Mouse (Mus musculus) CH12.LX (cell line): Measurements from ENCODE around the gene Hdlbp. TPM values are rescaled to one million over a fixed set of nuclear protein-coding genes. Genes with fewer than 3 reads are reported as not detected.
A peak's percentile ranks its signal among the peaks of the same experiment; 100 is the strongest.
"Not testable (repeated sequence)": the region's sequence is repeated elsewhere in the genome, so short reads cannot be mapped to it uniquely, and the experiment has no call there.

Source experiments
- DNase-seq: peaks from one replicate; pipeline ENCODE4 v3.0.0-alpha.2; 2013; ENCODE audit errors: extremely low read depth
- H3K27ac ChIP-seq: 2 replicates; pipeline ENCODE4 v1.5.1; 2012; ENCODE audit warnings: low read depth, mild to moderate bottlenecking, control low read depth, moderate library complexity; ENCODE audit not compliant: insufficient read depth
- H3K27me3 ChIP-seq: replicated peaks from 2 replicates; pipeline ENCODE3; 2012; ENCODE audit warnings: inconsistent platforms
- H3K36me3 ChIP-seq, 2 experiments: replicated peaks in 1 of 2; 2 replicates each; pipeline versions ENCODE3 to v1.6.1; 2012; ENCODE audit warnings: inconsistent platforms in 1 of 2, low read length in 1 of 2, mild to moderate bottlenecking in 1 of 2, mixed read lengths in 1 of 2, moderate library complexity in 1 of 2; ENCODE audit not compliant: control insufficient read depth in 1 of 2, insufficient read depth in 1 of 2
- H3K4me1 ChIP-seq, 2 experiments: 2 replicates each; pipeline ENCODE4 v1.6.1; 2012; ENCODE audit warnings: inconsistent platforms in 1 of 2, moderate library complexity in 1 of 2; ENCODE audit not compliant: insufficient read depth in 2 of 2, control insufficient read depth in 1 of 2
- H3K4me2 ChIP-seq: 2 replicates; pipeline ENCODE4 v1.6.1; 2012; ENCODE audit warnings: low read depth, mild to moderate bottlenecking, control low read depth; ENCODE audit not compliant: poor library complexity, insufficient read depth, severe bottlenecking
- H3K4me3 ChIP-seq, 3 experiments: fragments of 150-350 bp in 1 of 3; sonication (generic) in 1 of 3; replicated peaks in 1 of 3; 2 replicates each; pipeline versions ENCODE3 to v1.5.1; 2011 to 2012; ENCODE audit warnings: low read depth in 2 of 3, low read length in 2 of 3, mild to moderate bottlenecking in 2 of 3, moderate library complexity in 2 of 3, control low read depth in 1 of 3, improper control_type of control experiment in 1 of 3, inconsistent platforms in 1 of 3, mixed read lengths in 1 of 3; ENCODE audit not compliant: poor library complexity in 1 of 3
- H3K79me2 ChIP-seq: replicated peaks from 2 replicates; pipeline ENCODE4 v1.6.1; 2012; ENCODE audit warnings: mild to moderate bottlenecking, moderate library complexity; ENCODE audit not compliant: control insufficient read depth, poor library complexity, insufficient read depth, severe bottlenecking; ENCODE audit errors: extremely low read depth
- H3K9ac ChIP-seq: 2 replicates; pipeline ENCODE4 v1.6.1; 2012; ENCODE audit warnings: low read depth, mild to moderate bottlenecking, control low read depth, moderate library complexity; ENCODE audit not compliant: insufficient read depth
- H3K9me3 ChIP-seq: replicated peaks from 2 replicates; pipeline ENCODE3; 2012; ENCODE audit warnings: low read length, inconsistent platforms, mixed read lengths
- CHD2 ChIP-seq: IDR thresholded peaks from 2 replicates; pipeline ENCODE4 v1.6.1; 2011; ENCODE audit warnings: low read length, improper control_type of control experiment
- CTCF ChIP-seq, 2 experiments: IDR thresholded peaks in 1 of 2; conservative IDR thresholded peaks in 1 of 2; 2 replicates each; pipeline ENCODE4 v1.5.1; 2011 to 2012; ENCODE audit warnings: low read depth in 2 of 2, low read length in 2 of 2, improper control_type of control experiment in 1 of 2, inconsistent platforms in 1 of 2, mild to moderate bottlenecking in 1 of 2, moderate library complexity in 1 of 2
- E2F4 ChIP-seq: IDR thresholded peaks from 2 replicates; pipeline ENCODE4 v1.6.1; 2011; ENCODE audit warnings: low read depth, low read length, improper control_type of control experiment; ENCODE audit not compliant: insufficient replicate concordance
- ETS1 ChIP-seq: conservative IDR thresholded peaks from 2 replicates; pipeline ENCODE4 v1.6.1; 2012; ENCODE audit warnings: low read depth, mild to moderate bottlenecking, inconsistent platforms, low read length, improper control_type of control experiment, moderate library complexity
- GABPA ChIP-seq: IDR thresholded peaks from 2 replicates; pipeline ENCODE4 v1.6.1; 2012; ENCODE audit warnings: low read depth, low read length, improper control_type of control experiment, inconsistent platforms; ENCODE audit not compliant: insufficient replicate concordance
- IRF4 ChIP-seq: IDR thresholded peaks from 2 replicates; pipeline ENCODE4 v1.6.1; 2014; ENCODE audit warnings: low read depth, mild to moderate bottlenecking, inconsistent platforms, low read length, improper control_type of control experiment
- MEF2A ChIP-seq: IDR thresholded peaks from 2 replicates; pipeline ENCODE4 v1.6.1; 2014; ENCODE audit warnings: low read depth, mild to moderate bottlenecking, inconsistent platforms, low read length, improper control_type of control experiment, borderline replicate concordance
- MXI1 ChIP-seq: IDR thresholded peaks from 2 replicates; pipeline ENCODE4 v1.6.1; 2011; ENCODE audit warnings: mild to moderate bottlenecking, low read depth, low read length, improper control_type of control experiment
- NELFE ChIP-seq: IDR thresholded peaks from 2 replicates; pipeline ENCODE4 v1.6.1; 2011; ENCODE audit warnings: low read depth, low read length, improper control_type of control experiment
- RAD21 ChIP-seq: IDR thresholded peaks from 2 replicates; pipeline ENCODE4 v1.6.1; 2011; ENCODE audit warnings: low read depth, mild to moderate bottlenecking, low read length, improper control_type of control experiment, moderate library complexity
- SIN3A ChIP-seq: IDR thresholded peaks from 2 replicates; pipeline ENCODE4 v1.6.1; 2012; ENCODE audit warnings: low read length, improper control_type of control experiment, inconsistent platforms
- SMC3 ChIP-seq: IDR thresholded peaks from 2 replicates; pipeline ENCODE4 v1.6.1; 2011; ENCODE audit warnings: low read depth, low read length, improper control_type of control experiment
- UBTF ChIP-seq: IDR thresholded peaks from 2 replicates; pipeline ENCODE4 v1.6.1; 2012; ENCODE audit warnings: low read depth, mild to moderate bottlenecking, inconsistent platforms, low read length, improper control_type of control experiment, moderate library complexity
- USF2 ChIP-seq: conservative IDR thresholded peaks from 2 replicates; pipeline ENCODE4 v1.6.1; 2011; ENCODE audit warnings: low read depth, low read length, improper control_type of control experiment
- ZNF384 ChIP-seq: IDR thresholded peaks from 2 replicates; pipeline ENCODE4 v1.6.1; 2012; ENCODE audit warnings: low read depth, low read length, improper control_type of control experiment, inconsistent platforms
- dilution Hi-C: fragments of 300-500 bp; cut with MboI; formaldehyde crosslinking; loops from 2 replicates; pipeline ENCODE4 v1.14.3; 2020; ENCODE audit warnings: low sequenced_read_pairs; ENCODE audit not compliant: extremely low pct_unique_long_range_greater_than_20kb, extremely low pct_ligation_motif_present
- in situ Hi-C: fragments of 300-500 bp; cut with MboI; formaldehyde crosslinking; loops from 3 replicates; pipeline ENCODE4 v1.14.3; 2019; ENCODE audit warnings: low sequenced_read_pairs, low pct_ligation_motif_present, low pct_unique_long_range_greater_than_20kb, mixed read lengths
- polyA plus RNA-seq: library from polyadenylated mRNA; unstranded; fragments of >175 nt; gene quantifications from 2 replicates; pipeline ENCODE4 v1.2.1, GENCODE M21; 2012; ENCODE audit warnings: low read depth; ENCODE audit not compliant: insufficient read length
- total RNA-seq, 2 experiments: library from RNA; depleted of rRNA; stranded (reverse); fragments of 300-350 nt in 1 of 2; fragments of >200 nt in 1 of 2; gene quantifications; 2 replicates each; pipeline ENCODE4 v1.2.3; 2012 to 2014

Gene Hdlbp
- total and polyA plus RNA-seq, 3 experiments: 106 to 178 (median 114) TPM

DNA sequence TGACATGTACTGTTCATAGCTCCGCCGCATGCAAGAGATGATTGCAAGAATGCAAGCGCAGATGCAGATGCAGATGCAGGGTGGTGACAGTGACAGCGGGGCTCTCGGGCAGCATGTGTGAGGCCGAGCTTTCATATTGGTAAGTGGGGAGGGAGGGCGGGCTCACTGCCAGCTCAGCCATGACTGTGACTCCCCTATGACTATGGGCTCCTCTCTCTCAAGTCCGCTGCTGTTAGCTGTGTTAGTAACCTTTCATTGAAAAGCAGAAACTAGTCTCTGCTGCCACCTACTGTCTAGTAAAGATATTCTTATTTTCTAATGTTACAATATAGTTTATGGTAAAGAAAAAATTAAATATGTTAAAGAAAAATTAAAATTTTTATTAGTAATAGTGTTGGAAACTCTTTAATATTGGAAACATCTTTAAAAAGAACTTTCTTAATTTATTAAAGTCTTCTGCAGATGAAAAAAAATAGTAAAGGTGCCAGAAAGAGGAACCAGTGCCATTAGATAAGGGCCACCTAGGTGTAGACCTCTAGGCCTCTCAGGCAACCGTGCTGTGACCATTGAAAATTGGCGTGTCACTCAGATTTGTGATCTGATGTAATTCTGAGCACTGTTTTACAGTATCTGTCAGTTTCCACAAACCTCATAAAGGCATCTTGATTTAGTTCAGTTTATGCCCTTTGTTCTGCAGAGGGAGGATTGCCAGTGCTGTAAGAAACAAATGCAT, 28.5 kb upstream of the Hdlbp start:
- peak; percentile 58 for DNase-seq
- Histone ChIP-seq H3K27ac (no peak overlapping the region), H3K4me2 (no peak overlapping the region), H3K4me3 (no peak overlapping the region), H3K36me3 (peaks cover 35 to 68% of the 10 kb centered on the region in 2 experiments), H3K4me1 (peaks cover 0 to 5% of the 10 kb centered on the region in 2 experiments; a peak in 2 of 4 replicates), H3K27me3 (no peaks in the 10 kb centered on the region), H3K9ac (no peak overlapping the region), H3K9me3 (no peaks in the 10 kb centered on the region), H3K79me2 (no peaks in the 10 kb centered on the region)
- in situ Hi-C loops: no loop called here
- dilution Hi-C loops: no loop called here
- peak in 1 of 2 experiments; percentile 66; a peak in 2 of 4 replicates for TF ChIP-seq CTCF (conservative IDR thresholded peaks at IDR 0.05 in 1 of 2, IDR thresholded peaks at IDR 0.05 in 1 of 2; ENCODE audit: low read depth in 2 of 2, low read length in 2 of 2)
- TF ChIP-seq SMC3: peak; percentile 33; the same call in 1 of the 2 replicates
- no peak for TF ChIP-seq SIN3A
- TF ChIP-seq E2F4: no peak
- peak; percentile 16; the same call in 1 of the 2 replicates for TF ChIP-seq ZNF384
- peak; percentile 73 for TF ChIP-seq RAD21

- dilution Hi-C loops: no loop called here
- Histone ChIP-seq H3K4me3 (no peak overlapping the region), H3K36me3 (peaks cover 25 to 68% of the 10 kb centered on the region in 2 experiments)
Observed at GRCm38 (mm10) chr1:93495312-93495711, 16.7 kb upstream of the Hdlbp start.

DNA sequence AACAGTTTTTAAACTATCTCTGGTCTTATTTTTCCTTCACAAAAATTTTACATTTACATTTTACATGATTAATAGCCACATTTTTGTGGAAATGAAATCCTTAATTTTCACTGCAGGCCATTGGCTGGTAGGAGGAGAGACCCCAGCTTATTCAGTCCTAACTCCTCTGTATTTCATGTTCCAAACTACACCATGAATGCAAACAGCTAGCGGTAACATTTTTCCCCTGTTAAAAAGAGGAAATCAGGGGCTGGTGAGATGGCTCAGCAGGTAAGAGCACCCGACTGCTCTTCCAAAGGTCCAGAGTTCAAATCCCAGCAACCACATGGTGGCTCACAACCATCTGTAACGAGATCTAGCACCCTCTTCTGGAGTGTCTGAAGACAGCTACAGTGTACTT, 7.7 kb upstream of the Hdlbp start:
- Histone ChIP-seq H3K36me3 (peaks cover 3 to 21% of the 10 kb centered on the region in 2 experiments), H3K4me1 (peaks cover 0 to 34% of the 10 kb centered on the region in 2 experiments; a peak in 2 of 4 replicates), H3K79me2 (peaks cover 62% of the 10 kb centered on the region)
- dilution Hi-C loops, H3K9me3 ChIP-seq, H3K27me3 ChIP-seq, H3K27ac ChIP-seq, H3K4me3 ChIP-seq, in situ Hi-C loops, DNase-seq, H3K4me2 ChIP-seq, H3K9ac ChIP-seq: not testable (repeated sequence)

More at GRCm38 (mm10) chr1:93495312-93495711, 16.7 kb upstream of the Hdlbp start:
- H3K4me1 ChIP-seq: no peaks in the 10 kb centered on the region
- TF ChIP-seq CHD2 (no peak), RAD21 (no peak), IRF4 (no peak), SIN3A (no peak), MEF2A (no peak), MXI1 (no peak), UBTF (no peak), ETS1 (no peak), NELFE (no peak), USF2 (no peak), GABPA (no peak)
- in situ Hi-C loops: no loop called here
- H3K4me2 ChIP-seq: no peak overlapping the region
- no peaks in the 10 kb centered on the region for H3K9me3 ChIP-seq
- no peak for DNase-seq
- peaks cover 13% of the 10 kb centered on the region for H3K79me2 ChIP-seq
- no peaks in the 10 kb centered on the region for H3K27me3 ChIP-seq
- H3K9ac ChIP-seq: no peak overlapping the region
- no peak overlapping the region for H3K27ac ChIP-seq
